Mouse (Mus musculus): ENCODE data around the gene Gm14214. TPM values are rescaled to one million over a fixed set of nuclear protein-coding genes. Genes with fewer than 3 reads are reported as not detected.

Gm14214 gene
- total RNA-seq, 2 experiments from 2014 or later: not detected

- DNase-seq: no peak
These were observed 40.1 kb downstream of the Gm14214 start for GRCm38 (mm10) chr2:154729737-154730136.

GRCm38 (mm10) chr2:154723473-154723872, 46.4 kb downstream of the Gm14214 start:
- no peak for DNase-seq

GRCm38 (mm10) chr2:154720315-154720714, 49.5 kb downstream of the Gm14214 start:
- no peak for DNase-seq

Other genes starting within 250 kb of the Gm14214 start
- under 1 TPM in 1 of 2 experiments, not detected in 1; 0.99 TPM for gene 1700003F12Rik, start 222.9 kb downstream of the Gm14214 start, total RNA-seq (2021)
- gene Actl10, start 218.3 kb downstream of the Gm14214 start, total RNA-seq (2021): not detected
- 10 to 100 TPM; 26.8 to 28.6 TPM for gene Necab3, start 211.1 kb downstream of the Gm14214 start, total RNA-seq (2021)
- 1 to 10 TPM; 4.9 to 5.8 TPM for gene E2f1, start 200.1 kb downstream of the Gm14214 start, total RNA-seq (2021)
- 10 to 100 TPM in 1 of 2 experiments, 1 to 10 TPM in 1; 10.0 to 10.5 TPM for gene Pxmp4, start 166.3 kb downstream of the Gm14214 start, total RNA-seq (2021)
- 10 to 100 TPM in 1 of 2 experiments, 1 to 10 TPM in 1; 9.2 to 10.1 TPM for gene Zfp341, start 156.7 kb downstream of the Gm14214 start, total RNA-seq (2021)
- gene 4930519P11Rik, start 156.6 kb downstream of the Gm14214 start, total RNA-seq (2021): not detected
- gene Chmp4b, start 118.3 kb downstream of the Gm14214 start, total RNA-seq (2021): 100 to 1,000 TPM; 212 to 220 TPM
- 10 to 100 TPM; 66.5 to 67.0 TPM for gene Raly, start 21.1 kb upstream of the Gm14214 start, total RNA-seq (2021)
- gene a, start 21.4 kb upstream of the Gm14214 start, total RNA-seq (2021): not detected
- gene Eif2s2, start 122.9 kb upstream of the Gm14214 start, total RNA-seq (2021): 10 to 100 TPM; 53.5 to 55.3 TPM
- under 1 TPM; 0.27 to 0.30 TPM for gene Gm14226, start 248.2 kb upstream of the Gm14214 start, total RNA-seq (2021)